Mouse (Mus musculus): ENCODE results near the gene Txnip.
"Not testable (repeated sequence)": the region's sequence is repeated elsewhere in the genome, so short reads cannot be mapped to it uniquely, and the experiment has no call there.

Txnip gene

DNA sequence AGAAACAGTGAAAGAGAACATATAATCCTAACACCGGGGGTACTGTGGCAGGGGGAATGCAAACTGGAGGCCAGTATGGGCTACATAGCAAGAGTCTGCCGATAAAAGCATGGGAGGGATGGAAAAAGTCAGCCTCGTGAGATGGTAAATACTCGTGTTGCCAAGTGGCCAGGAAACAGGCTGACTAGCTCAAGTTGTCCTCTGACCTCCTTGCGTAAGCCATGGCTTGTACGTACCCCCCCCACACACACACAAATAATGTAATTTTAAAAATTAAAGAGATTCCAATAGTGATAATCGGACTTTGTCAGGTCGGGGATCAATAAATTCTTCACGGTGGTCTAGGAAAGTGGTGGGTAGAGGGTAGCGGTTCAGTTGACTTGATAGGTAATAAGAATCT, 35.6 kb downstream of the Txnip start:
- DNase-seq (ENCODE audit: low read depth, low spot score) = no peak

DNA sequence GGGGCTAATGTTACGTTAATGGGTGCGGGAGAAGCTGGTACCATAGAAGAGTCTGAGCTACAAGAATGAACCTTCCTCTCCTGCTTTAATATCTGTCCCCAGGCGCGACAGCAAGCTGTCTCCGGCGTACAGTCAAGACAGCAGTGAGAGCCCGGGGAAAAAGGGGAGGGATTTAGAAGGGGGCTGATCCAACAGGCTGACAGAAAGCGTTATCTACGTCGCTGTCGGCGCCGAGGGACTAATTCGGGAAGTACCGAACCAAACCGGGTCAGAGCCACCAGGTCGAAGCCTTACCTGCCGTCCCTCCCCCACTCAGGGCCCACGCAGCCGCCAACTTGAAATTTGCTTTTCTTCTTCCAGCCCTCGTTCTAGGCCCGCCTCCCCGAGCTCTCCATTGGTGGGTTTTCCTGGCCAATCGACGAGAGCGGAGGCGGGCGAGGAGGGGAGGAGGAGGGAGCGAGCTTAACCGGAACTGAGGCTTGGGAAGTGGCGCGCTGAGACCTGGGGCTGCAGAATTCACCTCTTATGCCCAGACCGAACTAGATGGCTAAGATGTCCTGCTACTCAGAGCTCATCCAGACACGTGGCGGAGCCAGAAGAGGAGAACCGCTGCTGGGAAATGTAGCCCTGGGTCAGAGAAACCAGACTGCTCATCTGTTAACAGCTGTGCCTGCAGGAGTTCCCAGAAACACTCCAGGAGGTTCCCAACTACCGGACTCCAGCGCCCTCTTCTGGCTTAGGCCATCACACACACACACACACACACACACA, 36.2 kb downstream of the Txnip start, which contains the start of gene Polr3gl:
Gene Polr3gl (minus strand): TSS at position 392 of the 771 bp plus-strand sequence.
- DNase-seq (ENCODE audit: low read depth, low spot score) = peak; percentile 90

DNA sequence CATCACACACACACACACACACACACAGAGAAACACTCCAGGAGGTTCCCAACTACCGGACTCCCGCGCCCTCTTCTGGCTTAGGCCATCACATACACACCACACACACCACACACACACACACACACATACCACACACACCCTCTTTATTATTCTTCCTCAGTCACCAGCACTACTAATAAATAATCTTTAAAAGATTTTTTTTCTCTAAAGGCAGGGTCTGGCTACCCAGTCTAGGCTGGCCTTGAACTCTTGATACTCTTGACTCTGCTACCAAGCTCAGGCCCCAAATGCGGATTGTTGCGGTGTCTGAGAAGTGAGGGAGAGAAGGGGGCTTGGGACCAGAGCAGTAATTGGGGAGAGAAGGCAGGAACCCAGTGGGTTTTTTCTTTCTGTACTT, 37.1 kb downstream of the Txnip start:
- DNase-seq (ENCODE audit: low read depth, low spot score) = no peak

DNA sequence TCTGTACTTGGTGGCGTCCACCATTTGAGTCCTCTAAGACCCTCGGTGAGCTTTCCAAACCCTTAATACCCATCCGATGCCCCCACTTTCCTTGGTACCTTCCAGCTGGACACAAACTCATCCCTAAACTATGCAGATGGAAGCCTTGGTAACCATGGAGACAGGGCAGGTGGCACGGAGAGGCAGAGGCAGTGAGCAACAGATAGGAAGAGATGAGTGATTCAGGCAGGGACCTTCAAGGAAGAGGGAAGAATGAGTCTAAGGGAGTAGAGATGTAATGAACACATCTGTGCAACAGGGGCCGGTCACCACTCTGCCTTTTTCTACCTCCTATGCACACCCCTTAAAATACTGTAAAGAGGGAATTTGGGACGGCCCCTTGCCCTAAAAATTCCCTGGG, 37.9 kb downstream of the Txnip start:
- DNase-seq (ENCODE audit: low read depth, low spot score) = no peak

DNA sequence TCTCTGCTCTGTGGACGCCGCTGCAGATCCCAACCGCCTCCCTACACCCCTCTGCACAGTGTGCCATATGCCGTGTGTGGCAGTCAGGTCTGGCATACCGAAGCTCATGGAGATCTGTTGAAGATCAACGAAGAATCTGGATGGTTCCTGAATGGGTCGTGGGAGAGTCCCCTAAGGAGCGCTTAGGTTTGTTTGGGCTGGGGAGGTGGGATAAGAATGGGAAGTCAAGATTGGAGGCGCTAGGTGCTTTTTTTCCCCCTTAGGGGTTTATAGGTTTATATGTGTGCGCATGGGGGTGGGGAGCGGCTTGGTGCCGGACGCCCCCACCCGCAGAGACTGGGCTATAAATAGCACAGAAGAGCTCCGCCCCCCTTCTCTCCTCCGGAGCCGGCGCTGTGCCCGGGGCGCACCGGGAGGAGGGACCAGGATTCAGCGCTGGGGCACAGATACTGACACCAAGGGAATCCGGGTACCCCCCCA, 38.5 kb downstream of the Txnip start, which contains the start of gene Ankrd34a:
Gene Ankrd34a (plus strand): TSS at position 409 of the 480 bp plus-strand sequence.
- DNase-seq (ENCODE audit: low read depth, low spot score) = no peak

DNA sequence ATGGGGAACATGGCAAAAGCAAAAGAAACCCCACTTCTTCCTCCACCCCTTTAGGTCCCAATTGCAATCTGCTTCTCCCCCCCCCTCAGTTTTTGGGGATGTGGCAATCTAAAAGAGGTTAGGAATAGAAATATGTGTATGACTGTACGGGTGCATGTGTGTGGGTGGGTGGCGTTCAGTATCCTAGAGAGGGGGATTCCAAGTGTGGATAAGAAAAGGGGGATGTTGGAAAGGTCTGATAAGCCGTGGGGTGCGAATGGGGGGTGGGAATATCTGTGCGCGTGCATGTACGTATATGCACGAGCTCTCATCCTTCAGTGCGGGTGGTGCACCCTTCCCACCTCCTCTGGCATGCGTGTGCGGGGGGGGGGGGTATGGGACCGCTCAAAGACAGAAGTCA, 39.1 kb downstream of the Txnip start:
- DNase-seq (ENCODE audit: low read depth, low spot score) = no peak

DNA sequence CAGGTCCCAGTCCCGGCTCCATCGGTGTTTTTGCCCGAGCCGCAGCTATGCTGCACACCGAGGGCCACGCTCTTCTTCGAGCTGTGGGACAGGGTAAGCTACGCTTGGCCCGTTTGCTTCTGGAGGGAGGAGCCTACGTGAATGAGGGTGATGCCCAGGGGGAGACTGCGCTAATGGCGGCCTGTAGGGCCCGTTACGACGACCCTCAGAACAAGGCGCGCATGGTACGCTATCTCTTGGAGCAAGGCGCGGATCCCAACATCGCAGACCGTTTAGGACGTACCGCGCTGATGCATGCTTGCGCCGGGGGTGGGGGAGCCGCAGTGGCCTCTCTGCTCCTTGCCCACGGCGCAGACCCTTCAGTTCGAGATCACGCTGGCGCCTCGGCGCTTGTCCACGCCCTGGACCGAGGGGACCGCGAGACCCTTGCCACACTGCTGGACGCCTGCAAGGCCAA, 39.7 kb downstream of the Txnip start:
- peak; percentile 47 for DNase-seq (ENCODE audit: low read depth, low spot score)

DNA sequence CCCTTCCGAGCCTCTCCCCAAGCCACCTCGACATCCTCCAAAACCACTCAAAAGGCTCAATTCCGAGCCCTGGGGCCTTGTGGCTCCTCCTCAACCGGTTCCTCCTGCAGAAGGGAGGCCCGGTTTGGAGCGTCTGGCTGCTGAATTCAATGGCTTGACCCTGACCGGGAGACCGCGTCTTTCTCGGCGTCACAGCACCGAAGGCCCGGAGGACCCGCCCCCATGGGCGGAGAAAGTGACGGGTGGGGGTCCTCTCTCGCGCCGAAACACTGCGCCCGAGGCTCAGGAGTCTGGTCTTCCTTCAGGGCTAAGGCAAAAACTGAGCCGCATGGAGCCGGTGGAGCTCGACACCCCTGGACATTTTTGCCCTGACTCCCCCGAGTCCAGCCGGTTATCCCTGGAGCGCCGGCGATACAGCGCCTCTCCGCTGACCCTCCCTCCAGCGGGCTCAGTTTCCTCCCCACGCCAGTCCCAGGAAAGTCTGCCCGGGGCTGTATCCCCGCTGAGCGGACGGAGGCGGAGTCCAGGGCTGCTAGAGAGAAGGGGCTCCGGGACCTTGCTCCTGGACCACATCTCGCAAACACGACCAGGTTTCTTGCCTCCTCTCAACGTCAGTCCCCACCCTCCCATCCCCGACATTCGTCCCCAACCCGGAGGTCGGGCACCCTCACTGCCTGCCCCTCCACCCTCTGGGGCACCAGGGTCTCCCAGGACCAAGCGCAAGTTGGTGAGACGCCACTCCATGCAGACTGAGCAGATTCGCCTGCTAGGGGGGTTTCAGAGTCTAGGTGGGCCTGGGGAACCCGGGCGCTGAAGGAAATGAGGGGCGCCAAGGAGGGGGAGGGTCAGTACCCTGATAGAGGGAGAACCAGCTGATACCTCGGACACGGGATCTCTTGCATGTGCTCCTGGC, 40.7 kb downstream of the Txnip start:
- DNase-seq (ENCODE audit: low read depth, low spot score) = peak; percentile 73

DNA sequence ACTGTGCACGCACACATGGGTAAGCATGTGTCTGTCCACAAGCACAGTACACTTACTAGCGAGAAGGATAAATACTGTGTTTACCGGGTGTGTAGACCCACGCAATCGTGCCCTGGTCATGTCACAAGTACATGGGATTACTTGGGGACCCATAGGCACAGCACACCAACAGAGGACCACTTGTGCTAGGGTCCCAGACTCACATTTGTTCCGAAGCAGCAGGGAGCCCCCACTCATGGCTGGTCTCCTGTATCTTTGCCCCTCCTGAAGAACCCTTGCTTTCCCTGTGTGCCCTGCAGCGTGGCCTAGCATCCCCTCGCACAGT, 41.3 kb downstream of the Txnip start:
- no peak for DNase-seq (ENCODE audit: low read depth, low spot score)

DNA sequence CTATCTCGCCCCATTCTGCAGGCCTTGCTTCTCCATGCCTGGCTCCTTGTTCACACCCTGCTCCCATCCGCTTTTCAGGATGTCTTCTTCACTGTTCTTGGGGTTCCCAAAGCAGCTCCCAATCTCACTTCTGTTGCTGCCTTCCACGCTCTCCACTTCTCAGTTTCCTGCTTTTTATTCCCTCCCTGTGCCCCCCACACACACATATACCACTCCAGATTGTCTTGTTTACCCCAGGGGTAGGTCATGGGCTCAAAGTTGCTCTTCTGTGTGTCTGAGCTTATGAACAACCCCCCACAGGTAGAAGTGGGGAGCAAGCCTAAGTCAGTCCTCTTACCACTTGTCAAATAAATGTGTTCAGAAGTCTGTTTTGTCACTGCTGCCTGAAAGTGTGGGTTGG, 41.7 kb downstream of the Txnip start:
- no peak for DNase-seq (ENCODE audit: low read depth, low spot score)

DNA sequence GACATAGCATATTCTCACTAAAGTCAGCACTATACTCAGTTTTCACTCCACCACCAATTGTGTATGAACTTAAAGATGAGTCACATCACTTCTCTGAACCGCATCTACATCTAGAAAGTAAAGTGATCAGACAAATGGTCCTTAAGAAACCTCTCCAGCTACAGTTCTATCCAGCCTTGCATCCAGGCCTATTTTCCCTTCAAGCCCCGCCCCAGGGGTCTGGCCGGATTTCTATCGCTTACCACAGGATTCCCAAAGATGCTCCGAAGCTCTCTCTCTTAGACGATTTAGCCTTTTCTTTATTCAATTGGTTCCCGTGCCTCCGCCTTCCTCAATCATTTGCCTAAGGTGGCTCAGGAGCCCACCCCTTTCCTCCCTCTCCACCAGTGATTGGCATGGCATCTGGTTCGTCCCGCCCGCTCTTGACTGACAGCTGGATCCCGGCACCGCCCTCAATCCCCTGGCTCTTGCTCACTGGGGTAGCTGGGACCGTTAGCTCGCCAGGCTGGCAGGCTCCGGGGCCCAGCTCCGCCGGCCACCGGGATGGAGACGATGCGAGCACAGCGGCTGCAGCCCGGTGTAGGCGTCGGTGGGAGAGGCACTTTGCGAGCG, 43.0 kb downstream of the Txnip start, which contains the start of gene Lix1l:
Gene Lix1l (plus strand): TSS at position 511 of the 612 bp plus-strand sequence.
- DNase-seq (ENCODE audit: low read depth, low spot score) = peak; percentile 97

DNA sequence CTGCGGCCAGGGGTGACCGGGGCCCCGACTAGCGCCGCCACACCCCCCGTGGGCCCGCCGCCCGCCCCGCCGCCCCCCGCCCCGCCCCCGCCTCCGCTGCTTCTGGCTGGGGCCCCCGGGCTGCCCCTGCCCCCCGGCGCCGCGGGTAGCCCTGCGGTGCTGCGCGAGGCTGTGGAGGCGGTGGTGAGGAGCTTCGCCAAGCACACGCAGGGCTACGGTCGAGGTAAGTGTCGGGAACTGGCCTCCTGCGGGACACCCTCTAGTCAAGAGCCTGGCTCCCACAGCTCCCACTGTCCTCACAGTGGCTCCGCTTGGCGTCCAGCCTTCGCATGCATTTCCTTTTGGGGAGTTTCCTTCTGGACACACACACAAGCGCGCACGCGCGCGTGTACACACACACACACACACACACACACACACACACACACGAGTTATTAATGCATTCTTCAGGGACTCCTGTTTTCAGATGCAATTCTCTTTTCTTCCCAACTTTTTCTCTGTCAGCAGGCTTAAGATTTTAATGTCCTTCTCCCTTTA, 43.6 kb downstream of the Txnip start:
- DNase-seq (ENCODE audit: low read depth, low spot score) = peak; percentile 61

DNA sequence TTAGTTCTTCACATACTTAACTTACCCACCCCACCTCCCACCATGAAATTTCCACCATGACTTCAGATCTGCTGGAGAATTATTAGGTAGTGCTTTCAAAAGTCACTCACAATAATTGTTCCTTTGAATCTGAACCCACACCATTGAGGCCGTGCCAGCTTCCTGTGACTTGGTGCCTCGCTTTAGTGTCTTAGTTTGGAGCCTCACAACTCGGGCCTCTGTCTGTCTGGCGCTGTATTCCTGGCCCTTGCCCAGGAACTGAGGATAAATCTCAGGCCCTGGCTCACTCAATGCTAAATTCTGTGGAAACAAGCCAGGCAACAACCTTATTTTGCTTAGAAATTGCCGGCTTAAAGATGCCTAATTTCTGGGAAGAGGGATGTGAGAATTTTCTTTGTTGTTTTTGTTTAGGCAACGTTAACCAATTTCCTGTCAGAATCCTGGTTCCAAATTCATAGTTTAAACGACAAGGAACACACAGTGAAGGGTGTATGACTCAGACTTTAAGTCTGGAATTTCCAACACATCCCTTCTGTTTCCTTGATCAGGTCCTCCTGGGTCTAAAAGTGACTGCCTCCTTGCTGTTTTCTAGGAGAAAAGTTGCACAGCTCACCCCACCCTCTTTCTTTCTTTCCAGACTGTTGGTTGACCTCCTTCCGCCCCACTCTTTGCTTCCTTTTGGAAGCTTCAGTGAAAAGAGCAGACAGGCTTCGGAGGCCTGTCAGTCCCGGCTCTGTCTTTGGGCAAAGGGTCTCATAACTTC, 44.4 kb downstream of the Txnip start:
- DNase-seq (ENCODE audit: low read depth, low spot score) = no peak

DNA sequence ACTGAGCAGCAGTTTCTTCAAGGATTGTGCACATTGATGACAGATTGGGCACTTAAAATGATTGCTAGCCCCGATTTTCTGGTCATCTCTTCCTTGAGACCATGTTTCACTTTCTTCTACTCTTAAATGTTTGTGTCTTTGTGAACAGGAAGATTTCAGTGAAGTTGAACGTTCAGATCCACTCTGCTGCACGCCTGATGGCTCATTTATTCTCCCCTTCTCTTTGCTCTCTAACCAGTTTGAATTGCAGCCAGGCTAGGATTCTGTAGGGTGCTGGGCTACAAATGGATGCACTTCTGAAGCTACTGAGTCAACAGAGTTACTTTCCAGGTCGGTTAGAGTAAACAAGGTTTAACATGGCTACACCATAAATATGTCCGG, 44.9 kb downstream of the Txnip start:
- no peak for DNase-seq (ENCODE audit: low read depth, low spot score)

DNA sequence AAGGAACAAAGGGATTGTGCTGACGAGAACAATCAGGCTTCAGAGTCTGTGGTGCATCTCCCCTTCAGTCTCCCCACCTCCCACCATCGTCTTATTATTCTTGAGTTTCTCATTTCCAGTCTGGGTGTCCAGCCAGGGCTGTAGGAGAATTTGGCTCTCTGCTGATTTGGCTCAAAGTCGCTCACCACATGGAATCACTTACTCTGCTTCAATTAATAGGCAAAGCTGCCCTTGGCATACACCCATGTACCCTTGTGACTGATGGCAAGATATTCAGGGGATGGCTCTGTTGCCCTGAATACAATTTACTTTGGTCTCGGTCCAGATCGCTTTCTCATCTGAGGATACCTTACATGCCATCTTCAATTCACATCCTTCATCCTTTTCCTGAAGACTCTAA, 45.6 kb downstream of the Txnip start:
- no peak for DNase-seq (ENCODE audit: low read depth, low spot score)

DNA sequence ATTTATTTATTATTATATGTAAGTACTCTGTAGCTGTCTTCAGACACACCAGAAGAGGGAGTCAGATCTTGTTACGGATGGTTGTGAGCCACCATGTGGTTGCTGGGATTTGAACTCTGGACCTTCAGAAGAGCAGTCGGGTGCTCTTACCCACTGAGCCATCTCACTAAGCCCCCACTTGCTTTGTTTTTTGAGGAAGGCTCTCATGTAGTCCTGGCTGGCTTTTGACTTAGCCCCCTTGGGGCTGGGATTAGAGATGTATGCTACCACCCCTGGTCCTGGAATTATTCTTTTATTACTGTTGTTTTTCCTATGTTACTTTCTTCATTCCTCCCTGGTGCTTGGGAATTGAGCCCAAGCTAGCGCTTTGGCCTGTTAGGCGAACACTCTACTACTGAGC, 48.2 kb downstream of the Txnip start:
- not testable (repeated sequence) for DNase-seq (ENCODE audit: low read depth, low spot score)

DNA sequence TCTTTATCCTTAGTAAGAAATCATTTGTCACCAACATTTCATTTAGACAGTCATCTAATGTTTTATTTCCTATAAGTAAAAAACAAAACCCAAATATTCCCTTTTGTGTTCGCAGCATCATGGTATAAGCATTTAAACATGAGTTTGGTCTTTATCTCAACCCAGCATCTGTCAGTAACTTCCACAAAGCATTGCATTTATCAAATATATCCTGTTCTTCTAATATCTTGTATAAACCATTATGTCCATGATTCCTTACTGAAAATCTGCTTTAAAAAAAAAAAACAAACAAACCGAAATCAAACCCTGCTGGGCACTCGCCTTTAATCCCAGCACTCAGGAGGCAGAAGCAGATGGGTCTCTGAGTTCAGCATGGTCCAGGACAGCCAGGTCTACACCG, 48.9 kb downstream of the Txnip start:
- no peak for DNase-seq (ENCODE audit: low read depth, low spot score)

Measured in mesoderm, embryonic 11.5 days (tissue).